Mouse (Mus musculus): ENCODE measurements around the gene Phc2.
"Not testable (repeated sequence)": the region's sequence is repeated elsewhere in the genome, so short reads cannot be mapped to it uniquely, and the experiment has no call there.

Gene Phc2

GRCm38 (mm10) chr4:128645896-128646295, 8.6 kb upstream of the Phc2 start:
- DNase-seq (ENCODE audit: low read depth) = no peak

- no peak for DNase-seq (ENCODE audit: low read depth)
These were observed 7.7 kb upstream of the Phc2 start for GRCm38 (mm10) chr4:128646762-128647161.

- DNase-seq (ENCODE audit: low read depth) = no peak
These were observed 5.8 kb upstream of the Phc2 start for GRCm38 (mm10) chr4:128648567-128649255.

GRCm38 (mm10) chr4:128651530-128651929, 3.0 kb upstream of the Phc2 start:
- DNase-seq (ENCODE audit: low read depth) = no peak

- DNase-seq (ENCODE audit: low read depth) = no peak
These were observed 1.8 kb upstream of the Phc2 start for GRCm38 (mm10) chr4:128652584-128653298.

GRCm38 (mm10) chr4:128655446-128655845, 944 bp downstream of the Phc2 start:
- peak; percentile 18 for DNase-seq (ENCODE audit: low read depth)

GRCm38 (mm10) chr4:128660196-128660595, 5.7 kb downstream of the Phc2 start:
- DNase-seq (ENCODE audit: low read depth) = no peak

- DNase-seq (ENCODE audit: low read depth) = no peak
These were observed 6.6 kb downstream of the Phc2 start for GRCm38 (mm10) chr4:128661063-128661462.

- DNase-seq (ENCODE audit: low read depth) = no peak
These were observed 9.5 kb downstream of the Phc2 start for GRCm38 (mm10) chr4:128664002-128664401.

GRCm38 (mm10) chr4:128666362-128666761, 11.9 kb downstream of the Phc2 start:
- not testable (repeated sequence) for DNase-seq (ENCODE audit: low read depth)

GRCm38 (mm10) chr4:128667195-128667594, 12.7 kb downstream of the Phc2 start:
- DNase-seq (ENCODE audit: low read depth) = not testable (repeated sequence)

GRCm38 (mm10) chr4:128669229-128669628, 14.7 kb downstream of the Phc2 start:
- DNase-seq (ENCODE audit: low read depth) = no peak

GRCm38 (mm10) chr4:128670566-128671191, 16.2 kb downstream of the Phc2 start:
- no peak for DNase-seq (ENCODE audit: low read depth)

GRCm38 (mm10) chr4:128672494-128672893, 18.0 kb downstream of the Phc2 start:
- no peak for DNase-seq (ENCODE audit: low read depth)

GRCm38 (mm10) chr4:128678564-128679217, 24.2 kb downstream of the Phc2 start:
- DNase-seq (ENCODE audit: low read depth) = no peak

GRCm38 (mm10) chr4:128681126-128681525, 26.6 kb downstream of the Phc2 start:
- DNase-seq (ENCODE audit: low read depth) = no peak

- DNase-seq (ENCODE audit: low read depth) = no peak
These were observed 27.8 kb downstream of the Phc2 start for GRCm38 (mm10) chr4:128682281-128682680.

- no peak for DNase-seq (ENCODE audit: low read depth)
These were observed 29.2 kb downstream of the Phc2 start for GRCm38 (mm10) chr4:128683706-128684105.

GRCm38 (mm10) chr4:128684108-128684507, 29.6 kb downstream of the Phc2 start:
- no peak for DNase-seq (ENCODE audit: low read depth)

GRCm38 (mm10) chr4:128688513-128688913, 34.0 kb downstream of the Phc2 start:
- DNase-seq (ENCODE audit: low read depth) = peak; percentile 46

- peak; percentile 22 for DNase-seq (ENCODE audit: low read depth)
These were observed 34.5 kb downstream of the Phc2 start for GRCm38 (mm10) chr4:128688976-128689375.

GRCm38 (mm10) chr4:128689739-128690304, 35.3 kb downstream of the Phc2 start:
- DNase-seq (ENCODE audit: low read depth) = no peak

Data from induced T-regulatory cell, adult 2 months (primary cell).